Mouse (Mus musculus): ENCODE measurements around the gene Hdhd3.

DNA sequence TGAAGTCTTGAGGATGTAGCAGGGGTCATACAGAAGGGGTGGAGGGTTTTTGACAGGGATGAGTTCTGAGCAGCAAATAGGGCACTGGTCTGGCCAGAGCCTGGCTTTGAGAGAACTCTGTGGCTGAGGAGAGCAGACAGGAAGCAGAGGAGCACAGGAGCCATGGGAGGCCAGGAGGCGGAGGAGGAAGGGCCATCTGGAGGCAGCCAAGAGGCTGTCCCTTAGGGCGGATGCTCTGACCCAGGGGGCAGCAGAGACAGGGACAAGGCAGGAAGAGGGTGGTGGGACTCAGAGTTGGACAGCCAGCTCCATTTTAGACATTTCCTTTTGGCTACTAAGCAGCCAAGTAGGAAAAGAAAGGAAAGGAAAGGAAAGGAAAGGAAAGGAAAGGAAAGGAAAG is 12.8 kb upstream of the Hdhd3 start:
- TF ChIP-seq POLR2A (IDR thresholded peaks at IDR 0.05; ENCODE audit: control insufficient read depth, extremely low read depth, insufficient read depth, low read length, poor library complexity) (no peak), CTCF (IDR thresholded peaks at IDR 0.05; ENCODE audit: borderline replicate concordance, control insufficient read depth, extremely low read depth, insufficient read depth, low read length, poor library complexity) (no peak)
